Mouse (Mus musculus) testis, adult 2 months (tissue): ENCODE results near the gene Ppih. TPM values are rescaled to one million over a fixed set of nuclear protein-coding genes. Genes with fewer than 3 reads are reported as not detected.

ENCODE experiments used
- H3K27ac ChIP-seq: fragments of 200-500 bp; 2 replicates; pipeline ENCODE4 v1.5.1; 2012; ENCODE audit warnings: low read depth, low read length; ENCODE audit not compliant: control insufficient read depth, insufficient read depth
- H3K27me3 ChIP-seq: fragments of 200-500 bp; 2 replicates; pipeline ENCODE4 v1.6.1; 2012; ENCODE audit warnings: mild to moderate bottlenecking, low read length, moderate library complexity; ENCODE audit not compliant: control insufficient read depth, insufficient read depth
- H3K36me3 ChIP-seq: fragments of 200-500 bp; 2 replicates; pipeline ENCODE4 v1.6.1; 2012; ENCODE audit warnings: mild to moderate bottlenecking, low read length; ENCODE audit not compliant: control insufficient read depth, insufficient read depth
- H3K4me1 ChIP-seq: fragments of 200-500 bp; 2 replicates; pipeline ENCODE4 v1.6.1; 2012; ENCODE audit warnings: low read length; ENCODE audit not compliant: control insufficient read depth, insufficient read depth
- H3K4me3 ChIP-seq: fragments of 200-500 bp; 2 replicates; pipeline ENCODE4 v1.5.1; 2012; ENCODE audit warnings: low read depth, mild to moderate bottlenecking, low read length, moderate library complexity, mixed read lengths; ENCODE audit not compliant: control insufficient read depth
- CTCF ChIP-seq: fragments of 200-500 bp; IDR thresholded peaks from 2 replicates; pipeline ENCODE4 v1.5.1; 2012; ENCODE audit warnings: low read depth, mild to moderate bottlenecking, inconsistent platforms, low read length, moderate library complexity; ENCODE audit not compliant: control insufficient read depth, insufficient read depth, insufficient replicate concordance
- POLR2A ChIP-seq: fragments of 200-500 bp; IDR thresholded peaks from 2 replicates; pipeline ENCODE4 v1.6.1; 2012; ENCODE audit warnings: low read depth, mild to moderate bottlenecking, inconsistent platforms, low read length, moderate library complexity; ENCODE audit not compliant: control insufficient read depth
- polyA plus RNA-seq: library from polyadenylated mRNA; depleted of rRNA; stranded (reverse); fragments of >200 nt; gene quantifications from 2 replicates; pipeline ENCODE4 v1.2.3, GENCODE M21; 2012

Gene Ppih
- polyA plus RNA-seq, 1 experiment, result 28.9 TPM

DNA sequence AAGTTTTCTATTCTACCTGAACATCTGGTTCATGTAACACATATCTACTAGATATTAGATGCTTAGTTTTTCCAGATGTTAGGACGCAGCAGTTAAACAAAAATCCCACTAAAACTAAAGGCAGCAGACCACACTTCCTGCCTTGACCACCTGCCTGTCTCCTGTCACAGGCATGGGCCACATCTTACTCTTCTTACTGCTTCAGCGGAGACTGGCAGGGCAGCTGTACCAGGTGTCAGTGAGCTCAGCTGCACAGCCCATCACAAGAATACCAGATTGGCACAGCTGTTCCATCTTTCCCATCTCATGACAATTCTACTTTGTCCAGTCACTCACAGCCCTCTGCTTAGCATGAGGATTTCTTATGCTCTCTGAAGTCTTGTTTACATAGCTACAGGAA, 23.0 kb downstream of the Ppih start:
- Histone ChIP-seq H3K27ac (no peak overlapping the region), H3K27me3 (no peaks in the 10 kb centered on the region), H3K36me3 (no peaks in the 10 kb centered on the region), H3K4me3 (no peak overlapping the region), H3K4me1 (peaks cover 11% of the 10 kb centered on the region)
- TF ChIP-seq POLR2A (no peak), CTCF (no peak)

DNA sequence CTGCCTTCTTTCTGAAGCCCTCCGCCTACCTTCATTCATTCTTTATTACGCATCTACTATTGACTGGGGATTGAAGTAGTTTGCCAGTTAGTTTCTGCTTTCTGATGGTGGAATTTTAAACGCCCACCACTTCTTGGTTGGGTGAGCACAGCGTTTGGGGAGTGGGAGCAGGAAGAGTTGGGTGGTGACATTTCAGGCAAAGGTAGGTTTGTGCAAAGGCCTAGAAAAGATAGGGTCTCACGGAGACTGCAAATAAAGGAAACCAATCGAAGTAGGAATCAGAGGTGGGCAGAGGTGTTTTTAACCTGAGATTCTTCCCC, 25.3 kb downstream of the Ppih start:
- Histone ChIP-seq H3K27me3 (no peaks in the 10 kb centered on the region), H3K4me1 (peaks cover 12% of the 10 kb centered on the region), H3K27ac (peak overlapping the region; percentile 89; the same call in 1 of the 2 replicates), H3K36me3 (no peaks in the 10 kb centered on the region), H3K4me3 (peak overlapping the region; percentile 95)
- TF ChIP-seq POLR2A (no peak), CTCF (no peak)

DNA sequence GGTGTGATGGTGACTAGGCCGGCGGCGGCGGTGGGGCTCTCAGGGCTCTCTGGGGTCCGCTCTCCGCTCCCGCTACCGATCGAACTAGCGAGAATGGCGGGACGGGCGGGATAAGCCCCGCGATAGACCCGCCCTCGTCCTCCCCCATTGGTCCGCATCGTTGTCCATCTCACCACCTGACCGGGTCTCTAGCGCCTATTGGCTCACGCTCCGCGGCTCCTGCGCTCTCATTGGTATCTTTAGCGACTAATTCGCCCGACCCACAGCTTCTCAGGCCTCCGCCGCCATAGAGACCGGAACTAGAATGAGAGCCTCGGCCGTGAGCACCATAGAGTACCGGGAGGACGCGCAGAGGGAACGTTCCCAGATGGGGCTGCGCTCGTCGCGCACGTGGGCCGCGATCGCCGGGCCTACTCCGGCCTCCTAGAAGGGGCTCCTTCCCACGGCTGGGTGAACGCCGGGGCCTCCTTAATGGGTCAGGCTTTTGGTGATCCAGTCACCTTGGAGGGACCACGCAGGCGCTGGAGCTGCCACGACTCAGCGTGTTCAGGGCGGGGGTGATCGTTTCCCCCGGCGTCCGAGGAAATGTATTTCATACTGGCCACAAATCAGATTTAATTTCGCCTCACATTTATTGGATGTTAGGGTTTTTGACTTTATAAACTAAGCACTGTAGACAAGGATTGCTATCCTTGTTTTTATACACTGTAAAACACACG, 25.8 kb downstream of the Ppih start, which contains the start of gene Ybx1:
Gene Ybx1, minus strand, starts transcription at position 190 of the 719 bp plus-strand sequence.
- peaks cover 12% of the 10 kb centered on the region for H3K4me1 ChIP-seq
- no peak for TF ChIP-seq CTCF
- TF ChIP-seq POLR2A, result peak; percentile 80
- no peaks in the 10 kb centered on the region for H3K36me3 ChIP-seq
- peak within 1 kb of the TSS; percentile 89 for H3K27ac ChIP-seq
- H3K27me3 ChIP-seq, result no peaks in the 10 kb centered on the region
- peak within 1 kb of the TSS; percentile 95 for H3K4me3 ChIP-seq

DNA sequence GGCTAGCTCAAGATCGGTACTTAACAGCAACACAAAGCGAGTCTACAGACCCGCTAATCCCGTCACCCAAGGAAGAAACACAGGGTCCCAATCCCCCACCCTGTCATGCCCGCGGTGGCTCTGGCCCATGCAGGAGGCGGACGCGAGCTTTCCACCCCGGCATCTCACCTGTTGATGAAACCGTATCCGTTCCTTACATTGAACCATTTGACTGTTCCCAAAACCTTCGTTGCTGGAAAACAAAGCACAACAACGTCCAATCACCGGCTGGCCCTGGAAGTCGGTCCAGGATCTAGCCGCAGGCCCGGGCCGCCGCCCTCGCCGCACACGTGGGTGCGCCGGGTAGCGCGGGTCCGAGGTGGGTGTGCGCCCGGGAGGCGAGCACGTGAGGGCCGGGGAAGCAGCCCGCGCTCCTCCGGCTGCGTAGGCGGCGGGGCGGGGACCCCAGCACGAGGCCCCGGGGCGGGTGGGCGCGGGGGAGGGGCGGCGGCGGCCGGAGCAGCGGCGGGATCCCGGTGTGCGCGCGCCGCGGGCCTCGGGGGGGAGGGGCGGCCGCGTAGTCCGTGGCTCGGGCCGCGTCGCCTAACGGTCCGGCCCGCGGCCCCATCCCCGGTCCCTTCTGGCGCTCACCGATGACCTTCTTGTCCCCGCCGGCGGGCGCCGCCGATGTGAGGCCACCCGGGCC, 26.6 kb downstream of the Ppih start:
- TF ChIP-seq POLR2A (0 out of 2 replicates have a peak, but pooled peaks have one; percentile 9), CTCF (no peak)
- no peaks in the 10 kb centered on the region for H3K27me3 ChIP-seq
- H3K4me3 ChIP-seq, result peak overlapping the region; percentile 95
- H3K27ac ChIP-seq, result peak overlapping the region; percentile 89
- peaks cover 12% of the 10 kb centered on the region for H3K4me1 ChIP-seq
- H3K36me3 ChIP-seq, result peaks cover 1% of the 10 kb centered on the region; the same call in 1 of the 2 replicates

DNA sequence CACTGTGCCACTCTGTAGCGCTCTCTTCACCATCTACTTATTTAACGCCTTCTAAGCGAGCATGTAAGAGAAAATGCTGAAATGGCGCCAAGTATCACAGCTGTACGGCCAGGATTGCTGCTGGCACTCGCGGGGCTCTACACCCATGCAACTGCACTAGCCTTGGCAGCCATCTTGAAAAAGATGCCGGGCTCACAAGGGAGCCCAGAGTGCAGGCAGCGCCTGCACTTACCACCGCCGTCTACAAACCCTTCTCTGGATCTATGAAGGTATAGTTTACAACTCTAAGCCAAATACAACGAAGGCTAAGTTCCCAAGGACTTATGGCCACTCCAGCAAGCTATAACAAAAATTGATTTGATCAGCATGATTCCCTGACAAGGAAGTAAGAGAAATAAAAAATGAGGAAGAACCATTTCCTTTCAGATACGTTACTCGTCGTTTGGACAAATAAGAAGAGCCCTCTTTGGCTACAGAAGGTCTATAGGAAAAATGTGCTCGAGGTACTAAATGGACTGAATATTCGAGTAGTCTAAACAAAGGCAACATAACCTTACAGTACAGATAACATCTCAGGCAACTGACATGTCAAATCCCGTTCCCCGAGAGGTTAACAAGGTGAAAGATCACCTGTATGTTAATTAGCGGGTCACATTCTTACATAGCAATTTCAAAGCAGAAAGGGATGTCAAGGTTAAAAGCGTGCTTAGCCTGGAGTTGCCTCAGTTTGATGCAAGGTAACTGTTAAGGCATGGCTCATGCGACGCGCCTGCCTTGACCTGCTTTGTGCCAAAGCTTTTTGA, 27.4 kb downstream of the Ppih start:
- Histone ChIP-seq H3K4me3 (peak overlapping the region; percentile 95), H3K27me3 (no peaks in the 10 kb centered on the region), H3K27ac (peak overlapping the region; percentile 22), H3K36me3 (peaks cover 1% of the 10 kb centered on the region; the same call in 1 of the 2 replicates), H3K4me1 (peaks cover 12% of the 10 kb centered on the region)
- no peak for TF ChIP-seq POLR2A
- TF ChIP-seq CTCF, result no peak

DNA sequence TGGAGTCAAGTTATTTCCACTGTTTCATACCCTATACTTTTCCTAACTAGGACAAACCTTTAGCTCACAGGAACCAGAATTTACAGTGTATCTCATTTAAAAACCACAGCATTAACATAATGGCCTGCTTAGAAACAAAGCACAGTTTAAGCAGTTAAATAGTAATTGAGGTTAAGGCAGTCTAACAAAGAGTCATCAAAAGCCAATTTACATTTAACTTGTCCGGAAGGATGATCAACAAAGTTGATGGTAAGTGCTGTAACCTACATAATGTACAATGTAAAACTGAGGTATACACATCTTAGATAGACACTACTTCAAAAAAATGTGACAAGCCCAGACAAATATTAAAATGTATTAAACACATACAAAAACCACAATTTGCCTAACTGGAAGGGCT, 28.4 kb downstream of the Ppih start:
- no peaks in the 10 kb centered on the region for H3K27me3 ChIP-seq
- H3K4me1 ChIP-seq, result peaks cover 12% of the 10 kb centered on the region
- no peak for TF ChIP-seq CTCF
- TF ChIP-seq POLR2A, result no peak
- no peak overlapping the region for H3K4me3 ChIP-seq
- H3K36me3 ChIP-seq, result peaks cover 1% of the 10 kb centered on the region; the same call in 1 of the 2 replicates
- no peak overlapping the region; the same call in 1 of the 2 replicates for H3K27ac ChIP-seq

DNA sequence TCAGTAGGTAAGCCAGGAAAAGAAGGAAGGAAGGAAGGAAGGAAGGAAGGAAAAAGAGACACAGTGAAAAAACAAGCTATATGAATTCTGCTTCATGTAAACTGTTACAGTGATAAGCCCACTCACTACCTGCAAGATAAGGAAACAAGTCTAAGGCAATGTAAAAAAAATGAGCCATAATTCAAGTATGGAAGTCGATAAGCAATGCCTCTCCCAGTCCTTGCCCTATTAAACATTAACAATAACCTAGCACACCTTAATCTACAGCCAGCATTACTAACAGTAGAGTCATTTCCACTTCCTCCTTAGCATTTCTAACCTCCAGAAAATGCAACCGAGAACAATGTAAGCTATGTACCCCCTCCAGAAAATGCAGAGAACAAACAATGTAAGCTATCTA, 35.0 kb downstream of the Ppih start:
- TF ChIP-seq POLR2A (no peak), CTCF (no peak)
- H3K4me3 ChIP-seq, result no peak overlapping the region
- H3K36me3 ChIP-seq, result peaks cover 3% of the 10 kb centered on the region
- no peak overlapping the region for H3K27ac ChIP-seq
- H3K27me3 ChIP-seq, result no peaks in the 10 kb centered on the region
- no peaks in the 10 kb centered on the region for H3K4me1 ChIP-seq
